Mouse (Mus musculus) neural tube, embryonic 12.5 days (tissue): Measurements from ENCODE around the gene Sap18b. TPM values are rescaled to one million over a fixed set of nuclear protein-coding genes. Genes with fewer than 3 reads are reported as not detected.

Experiments
- ATAC-seq: fragments of 200-750 bp; cut with Nextera tagmentation; 2 replicates; pipeline ENCODE4 v1.8.0; 2017; ENCODE audit warnings: low read depth, mild to moderate bottlenecking, moderate TSS enrichment, moderate library complexity; ENCODE audit not compliant: low FRiP score
- H3K27ac ChIP-seq: fragments of 300-500 bp; sonication (generic); 2 replicates; pipeline ENCODE4 v1.5.1; 2016
- H3K27me3 ChIP-seq: fragments of 300-500 bp; sonication (generic); replicated peaks from 2 replicates; pipeline ENCODE4 v1.6.1; 2016; ENCODE audit warnings: mild to moderate bottlenecking
- H3K36me3 ChIP-seq: fragments of 300-500 bp; sonication (generic); 2 replicates; pipeline ENCODE4 v1.6.1; 2016; ENCODE audit warnings: mild to moderate bottlenecking
- H3K4me1 ChIP-seq: fragments of 300-500 bp; sonication (generic); 2 replicates; pipeline ENCODE4 v1.6.1; 2016
- H3K4me2 ChIP-seq: fragments of 300-500 bp; sonication (generic); replicated peaks from 2 replicates; pipeline ENCODE4 v1.6.1; 2016; ENCODE audit warnings: mild to moderate bottlenecking
- H3K4me3 ChIP-seq: fragments of 300-500 bp; sonication (generic); 2 replicates; pipeline ENCODE4 v1.5.1; 2016
- H3K9ac ChIP-seq: fragments of 300-500 bp; sonication (generic); 2 replicates; pipeline ENCODE4 v1.6.1; 2016; ENCODE audit warnings: mild to moderate bottlenecking
- H3K9me3 ChIP-seq: fragments of 300-500 bp; sonication (generic); 2 replicates; pipeline ENCODE4 v1.6.1; 2016; ENCODE audit warnings: mild to moderate bottlenecking
- WGBS: fragments of 180-500 bp; shearing (Covaris S2); methylation state at CpG from one replicate; pipeline ENCODE4 v1.1.7; 2016; 5-methylcytosine and 5-hydroxymethylcytosine counted together
- polyA plus RNA-seq: library from polyadenylated mRNA; unstranded; fragments of >200 nt; fragmentation: Nextera tagmentation; extraction: Ambion mirVana; gene quantifications from 2 replicates; pipeline ENCODE4 v1.2.1, GENCODE M21; 2016

Sap18b gene
- polyA plus RNA-seq, 1 experiment from 2014 or later = 355 TPM

DNA sequence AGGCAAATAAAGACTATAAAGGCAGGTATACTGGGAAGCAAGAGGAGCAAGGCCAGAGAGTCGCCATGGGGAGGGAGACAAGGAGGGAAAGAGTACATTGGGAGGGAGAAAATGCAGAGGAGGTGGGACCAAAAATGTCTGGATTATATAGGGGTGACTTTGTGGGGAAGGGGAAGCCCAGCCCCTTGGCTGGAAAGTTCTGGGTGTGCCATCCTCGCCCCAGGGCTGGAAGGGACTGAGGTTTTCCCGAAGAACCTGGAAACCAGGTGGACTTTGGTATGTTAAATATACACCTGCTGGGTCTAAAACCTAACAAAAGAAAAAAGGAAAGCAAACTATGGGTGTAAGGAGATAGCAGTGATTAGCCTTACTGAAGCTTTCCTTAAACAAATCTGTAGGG, 5.0 kb downstream of the Sap18b start:
- ATAC-seq = no peak
- Histone ChIP-seq H3K27ac (no peak overlapping the region), H3K36me3 (no peaks in the 10 kb centered on the region; the same call in 1 of the 2 replicates), H3K4me2 (no peak overlapping the region), H3K4me3 (no peak overlapping the region), H3K9me3 (no peaks in the 10 kb centered on the region), H3K27me3 (no peaks in the 10 kb centered on the region), H3K9ac (no peak overlapping the region), H3K4me1 (peaks cover 9% of the 10 kb centered on the region)
- WGBS = 84% methylated on average over 3 of the region's 3 CpGs

DNA sequence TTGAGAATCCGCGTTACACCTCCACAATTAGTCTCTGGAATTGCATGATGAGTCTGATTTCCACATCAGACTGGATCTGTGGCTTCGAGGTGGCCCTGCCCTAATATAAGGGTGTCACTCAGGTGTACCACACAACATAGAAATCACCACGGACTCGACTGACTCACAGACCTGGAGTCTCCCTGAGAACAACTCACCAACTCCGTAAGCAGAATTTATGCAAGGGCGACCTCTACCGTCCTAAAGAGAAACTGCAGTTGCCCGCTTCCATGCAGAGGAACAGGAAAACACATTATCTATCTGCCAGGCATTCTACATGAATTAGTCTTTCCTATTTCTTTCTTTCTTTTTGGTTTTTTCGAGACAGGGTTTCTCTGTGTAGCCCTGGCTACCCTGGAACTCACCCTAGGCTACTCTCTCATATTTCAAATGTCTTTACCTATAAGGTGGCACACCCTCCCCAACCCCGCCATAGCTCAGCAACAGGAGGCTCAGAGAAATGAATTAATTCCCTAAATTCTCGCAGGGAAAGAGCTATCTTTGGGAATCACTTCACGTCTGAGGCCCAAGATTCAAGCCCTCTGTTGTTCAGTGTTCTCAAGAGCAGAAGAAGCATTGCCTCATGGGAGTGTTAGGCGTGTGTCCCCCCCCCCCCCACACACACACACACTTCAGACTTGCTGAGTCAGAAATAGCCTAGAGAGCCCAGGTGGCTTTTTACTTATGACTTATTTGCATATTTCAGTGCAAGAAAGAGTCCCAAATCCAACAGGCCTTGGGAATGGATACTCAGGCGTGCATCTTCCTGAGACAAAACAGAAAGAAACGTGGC, 7.7 kb downstream of the Sap18b start:
- WGBS = 17% methylated on average over 16 of the region's 16 CpGs
- ATAC-seq = peak; percentile 78
- Histone ChIP-seq H3K27ac (no peak overlapping the region), H3K27me3 (no peaks in the 10 kb centered on the region), H3K4me2 (peak overlapping the region; percentile 55), H3K4me1 (peaks cover 9% of the 10 kb centered on the region), H3K9ac (0 out of 2 replicates have a peak overlapping the region, but pooled peaks have one; percentile 44), H3K4me3 (0 out of 2 replicates have a peak overlapping the region, but pooled peaks have one; percentile 20), H3K9me3 (no peaks in the 10 kb centered on the region), H3K36me3 (peaks cover 16% of the 10 kb centered on the region)

DNA sequence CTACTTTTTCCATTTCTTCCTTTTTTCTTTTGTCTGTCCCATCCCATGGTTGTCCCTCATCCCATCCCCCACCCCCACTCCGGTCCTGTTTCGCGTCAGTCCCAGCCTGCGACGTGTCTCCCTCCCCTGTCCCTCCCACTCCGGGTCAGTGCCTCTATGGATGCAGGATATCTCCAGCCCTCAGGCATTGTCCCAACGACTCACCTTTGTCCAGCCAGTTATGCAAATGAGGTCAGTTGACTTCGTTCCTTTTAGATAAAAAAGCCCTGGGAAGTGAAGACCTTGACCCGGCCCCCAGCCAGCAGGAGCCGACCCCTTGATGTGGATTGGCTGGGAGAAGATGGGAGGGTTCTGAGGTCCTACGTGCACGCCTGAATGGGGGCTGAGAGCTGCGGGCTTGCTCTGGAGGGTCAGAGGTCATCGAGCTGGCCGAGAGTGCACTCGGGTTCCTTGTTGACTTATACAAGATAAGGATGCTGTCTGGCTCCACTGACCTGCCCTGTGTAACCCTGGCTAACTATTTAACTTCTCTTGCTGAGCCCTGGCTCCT, 8.4 kb downstream of the Sap18b start:
- ATAC-seq = peak; percentile 49
- Histone ChIP-seq H3K36me3 (peaks cover 16% of the 10 kb centered on the region), H3K9me3 (no peaks in the 10 kb centered on the region), H3K27me3 (no peaks in the 10 kb centered on the region), H3K27ac (no peak overlapping the region), H3K4me3 (peak overlapping the region; percentile 20; the same call in 1 of the 2 replicates), H3K4me1 (peaks cover 9% of the 10 kb centered on the region), H3K4me2 (peak overlapping the region; percentile 55), H3K9ac (0 out of 2 replicates have a peak overlapping the region, but pooled peaks have one; percentile 44)
- WGBS = under 1% methylated on average over 16 of the region's 16 CpGs

DNA sequence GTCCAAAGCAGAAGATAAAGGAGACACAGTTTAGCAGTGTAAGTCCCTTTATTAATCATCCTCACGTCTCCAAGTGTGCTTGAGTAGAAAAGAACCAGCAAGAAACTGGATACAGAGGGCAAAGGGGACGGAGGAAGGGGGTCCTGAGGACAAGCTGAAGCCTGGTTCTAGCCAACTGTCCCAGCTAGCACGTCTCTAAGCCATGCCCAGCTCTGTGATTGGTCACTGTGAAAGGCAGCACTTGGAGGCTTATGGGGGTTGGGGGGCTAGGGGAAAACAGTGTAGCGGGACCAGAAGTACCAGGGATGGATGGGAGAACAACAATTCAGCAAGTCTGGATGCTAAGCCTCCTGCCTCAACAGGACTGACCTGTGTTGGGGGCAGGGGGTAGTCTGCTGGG, 10.7 kb downstream of the Sap18b start:
- H3K4me2 ChIP-seq = no peak overlapping the region

DNA sequence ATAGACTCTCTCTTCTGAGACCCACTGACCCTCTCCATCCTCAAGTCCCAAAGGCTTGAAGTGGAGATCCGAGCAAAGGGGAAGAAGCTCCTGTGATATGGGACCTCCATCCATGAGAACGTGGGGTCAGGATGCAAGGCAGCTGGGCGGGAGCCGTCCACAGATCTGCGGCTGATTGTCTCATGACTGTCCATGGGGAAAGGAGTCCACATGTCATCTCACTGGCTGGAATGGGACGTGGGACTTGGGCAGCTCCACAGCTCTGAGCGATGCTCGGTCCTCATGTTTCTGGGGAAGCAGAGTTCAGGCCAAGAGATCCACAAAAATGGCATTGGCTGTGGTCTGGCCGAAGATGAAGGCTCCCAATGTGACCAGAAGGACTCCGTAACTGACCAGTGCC, 12.1 kb downstream of the Sap18b start:
- no peak for ATAC-seq
- Histone ChIP-seq H3K4me3 (no peak overlapping the region), H3K36me3 (peaks cover 34% of the 10 kb centered on the region), H3K4me2 (no peak overlapping the region), H3K27me3 (no peaks in the 10 kb centered on the region), H3K4me1 (peaks cover 9% of the 10 kb centered on the region), H3K27ac (no peak overlapping the region), H3K9me3 (no peaks in the 10 kb centered on the region), H3K9ac (no peak overlapping the region)
- 92% methylated on average over 10 of the region's 10 CpGs for WGBS

More for the DNA sequence above, 10.7 kb downstream of the Sap18b start:
- Histone ChIP-seq H3K9ac (no peak overlapping the region), H3K4me3 (no peak overlapping the region), H3K36me3 (peaks cover 21% of the 10 kb centered on the region), H3K27ac (no peak overlapping the region), H3K4me1 (peaks cover 9% of the 10 kb centered on the region), H3K27me3 (no peaks in the 10 kb centered on the region), H3K9me3 (no peaks in the 10 kb centered on the region)
- WGBS = 73% methylated on average over 4 of the region's 4 CpGs
- no peak for ATAC-seq

DNA sequence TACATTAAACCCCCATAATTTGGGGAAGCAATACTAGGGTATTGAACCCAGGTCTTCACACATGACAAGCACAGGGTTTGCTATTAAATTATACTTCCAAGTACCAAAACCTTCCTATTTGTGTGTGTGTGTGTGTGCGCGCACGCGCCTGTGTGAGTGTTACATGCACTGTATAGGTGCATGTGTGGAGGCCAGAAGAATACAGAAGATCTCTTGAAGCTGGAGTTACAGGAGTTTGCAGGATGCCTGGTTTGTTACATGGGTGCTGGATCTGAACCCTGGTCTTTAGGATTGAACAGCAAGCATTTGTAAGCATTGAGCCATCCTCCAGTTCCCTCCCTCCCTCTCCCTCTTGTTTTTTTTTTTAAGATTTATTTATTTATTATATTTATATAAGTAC, 14.1 kb downstream of the Sap18b start:
- Histone ChIP-seq H3K9ac (no peak overlapping the region), H3K36me3 (peaks cover 52% of the 10 kb centered on the region), H3K4me3 (no peak overlapping the region), H3K4me1 (no peaks in the 10 kb centered on the region), H3K27me3 (no peaks in the 10 kb centered on the region), H3K9me3 (no peaks in the 10 kb centered on the region), H3K4me2 (no peak overlapping the region), H3K27ac (no peak overlapping the region)
- 98% methylated on average over 4 of the region's 4 CpGs for WGBS
- ATAC-seq = no peak

DNA sequence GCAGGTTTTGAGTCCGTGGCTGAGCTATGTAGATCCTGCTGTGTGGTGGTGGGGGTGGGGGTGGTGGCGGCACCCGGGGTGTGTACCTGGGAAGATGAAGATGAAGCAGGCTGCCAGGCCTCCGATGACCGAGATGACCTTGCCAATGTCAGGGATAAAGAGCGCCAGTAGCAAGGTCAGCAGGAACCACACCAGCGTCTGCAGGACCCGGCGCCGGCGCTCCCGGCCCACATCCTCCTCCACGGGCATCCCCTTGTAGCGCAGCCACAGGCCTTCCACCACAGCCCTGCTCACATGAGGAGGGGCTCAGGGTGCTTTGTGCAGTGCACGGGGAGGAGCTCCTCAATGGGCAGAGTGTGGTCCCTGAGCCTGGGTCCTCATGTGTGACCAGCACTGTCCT, 16.3 kb downstream of the Sap18b start:
- no peak overlapping the region for H3K9ac ChIP-seq
- WGBS = 93% methylated on average over 15 of the region's 15 CpGs
- H3K4me2 ChIP-seq = no peak overlapping the region
- no peaks in the 10 kb centered on the region for H3K27me3 ChIP-seq
- no peaks in the 10 kb centered on the region for H3K9me3 ChIP-seq
- ATAC-seq = no peak
- peaks cover 65% of the 10 kb centered on the region for H3K36me3 ChIP-seq
- H3K27ac ChIP-seq = no peak overlapping the region
- H3K4me1 ChIP-seq = no peaks in the 10 kb centered on the region
- H3K4me3 ChIP-seq = no peak overlapping the region

DNA sequence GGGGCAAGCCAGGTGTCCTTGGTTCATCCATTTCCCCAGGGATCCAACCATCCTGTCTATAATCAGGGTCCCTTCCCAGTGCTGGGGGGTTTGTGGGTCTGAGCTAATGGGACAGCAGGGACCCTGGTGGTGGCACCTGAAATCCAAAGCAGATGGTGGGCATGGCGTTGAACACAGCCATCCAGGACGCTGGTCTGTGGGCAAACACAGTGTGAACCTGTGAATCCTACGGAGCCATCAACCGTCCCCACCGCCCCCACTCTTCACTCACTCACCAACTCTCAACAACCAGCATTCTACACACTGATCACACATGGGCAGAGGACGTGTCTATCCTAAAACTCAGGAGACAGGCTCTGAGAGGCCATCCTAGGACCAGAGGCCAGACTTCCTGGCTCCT, 18.8 kb downstream of the Sap18b start:
- no peak overlapping the region for H3K27ac ChIP-seq
- no peaks in the 10 kb centered on the region for H3K9me3 ChIP-seq
- 92% methylated on average over 6 of the region's 6 CpGs for WGBS
- peaks cover 58% of the 10 kb centered on the region for H3K36me3 ChIP-seq
- no peak overlapping the region for H3K4me2 ChIP-seq
- H3K4me3 ChIP-seq = no peak overlapping the region
- no peak for ATAC-seq
- no peak overlapping the region for H3K9ac ChIP-seq
- no peaks in the 10 kb centered on the region for H3K4me1 ChIP-seq
- no peaks in the 10 kb centered on the region for H3K27me3 ChIP-seq

DNA sequence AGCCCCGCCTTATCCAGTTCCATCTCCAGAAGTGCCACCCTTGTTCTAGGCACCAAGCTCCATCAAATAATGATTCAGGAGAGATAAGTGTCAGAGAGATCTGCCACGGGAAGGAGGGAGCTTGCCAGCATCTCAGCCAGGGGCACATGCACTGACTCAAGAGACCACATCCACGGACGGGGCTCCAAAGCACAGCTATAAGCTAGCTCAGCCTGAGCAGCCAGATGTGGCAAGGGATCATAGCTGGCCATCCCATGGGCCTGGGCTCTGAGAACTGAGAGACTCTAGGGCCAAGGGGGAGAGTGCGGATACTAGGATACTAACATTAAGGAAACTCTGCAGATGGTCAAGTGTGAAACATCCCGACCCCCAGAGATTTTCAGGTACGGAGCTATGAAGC, 19.9 kb downstream of the Sap18b start:
- no peak overlapping the region for H3K4me3 ChIP-seq
- H3K36me3 ChIP-seq = peaks cover 53% of the 10 kb centered on the region
- H3K27ac ChIP-seq = no peak overlapping the region
- no peaks in the 10 kb centered on the region for H3K9me3 ChIP-seq
- ATAC-seq = no peak
- H3K9ac ChIP-seq = no peak overlapping the region
- H3K27me3 ChIP-seq = no peaks in the 10 kb centered on the region
- no peak overlapping the region for H3K4me2 ChIP-seq
- WGBS = 95% methylated on average over 7 of the region's 7 CpGs
- no peaks in the 10 kb centered on the region for H3K4me1 ChIP-seq

DNA sequence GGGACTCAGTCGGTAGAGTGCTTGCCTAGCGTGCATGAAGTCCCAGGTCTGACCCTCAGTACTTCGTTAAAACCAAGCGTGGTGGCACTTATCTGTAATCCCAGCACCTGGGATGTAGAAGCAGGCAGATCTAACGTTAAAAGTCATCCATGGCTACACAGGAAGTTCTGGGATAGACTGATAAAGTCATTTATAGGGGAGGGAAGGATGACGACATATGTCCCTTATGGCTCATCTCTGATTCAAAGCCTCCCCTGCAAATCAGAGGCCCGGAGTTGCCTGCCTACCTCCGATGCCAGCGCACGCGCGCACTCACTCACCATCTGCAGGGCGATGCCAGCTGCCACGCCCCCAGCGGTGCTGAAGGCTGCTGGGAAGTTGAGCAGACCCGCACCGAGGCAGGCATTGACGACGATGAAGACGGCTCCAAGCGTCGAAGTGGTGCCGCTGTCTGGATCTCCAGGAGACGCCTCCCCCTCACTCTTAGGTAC, 23.0 kb downstream of the Sap18b start:
- ATAC-seq = no peak
- Histone ChIP-seq H3K27ac (no peak overlapping the region), H3K4me2 (no peak overlapping the region), H3K4me3 (no peak overlapping the region), H3K36me3 (peaks cover 34% of the 10 kb centered on the region), H3K27me3 (no peaks in the 10 kb centered on the region), H3K9me3 (no peaks in the 10 kb centered on the region), H3K4me1 (peaks cover 10% of the 10 kb centered on the region), H3K9ac (no peak overlapping the region)
- WGBS = 81% methylated on average over 24 of the region's 24 CpGs

DNA sequence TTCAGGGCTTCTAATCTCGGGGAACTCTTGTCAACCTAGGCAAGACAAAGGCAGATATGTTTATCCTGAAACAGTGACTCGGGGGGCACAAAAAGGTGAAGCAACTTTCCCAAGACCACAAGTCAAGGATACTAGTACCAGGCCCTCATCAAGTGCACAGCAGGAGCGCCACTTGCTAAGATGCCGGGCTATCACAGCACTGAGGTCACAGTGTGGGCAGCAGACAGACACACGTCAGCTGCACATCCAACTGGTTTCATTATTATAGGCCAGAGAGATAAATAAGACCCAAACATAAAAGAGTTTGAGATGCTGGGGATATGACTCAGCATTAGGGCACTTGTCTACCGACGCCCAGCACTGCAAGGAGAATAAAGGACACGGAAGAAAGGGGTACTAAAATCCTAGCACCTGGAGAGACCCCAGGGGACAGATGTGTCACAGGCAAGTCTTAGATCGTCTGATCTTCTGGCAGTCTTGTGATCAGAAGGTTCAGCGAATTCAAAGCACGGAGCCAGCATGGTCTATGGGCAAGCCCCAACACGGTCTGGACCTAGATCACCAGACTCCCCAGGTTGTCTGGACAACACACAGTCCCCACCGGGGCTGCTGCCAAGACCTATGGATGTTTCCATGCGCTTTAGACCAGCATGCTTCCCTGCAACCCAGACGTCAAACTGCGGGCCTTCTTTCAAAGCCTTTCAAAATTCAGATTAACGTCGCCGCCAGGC, 23.8 kb downstream of the Sap18b start:
- Histone ChIP-seq H3K4me1 (peaks cover 11% of the 10 kb centered on the region), H3K27me3 (no peaks in the 10 kb centered on the region), H3K36me3 (peaks cover 26% of the 10 kb centered on the region), H3K9ac (no peak overlapping the region), H3K4me3 (no peak overlapping the region), H3K27ac (no peak overlapping the region), H3K9me3 (no peaks in the 10 kb centered on the region), H3K4me2 (no peak overlapping the region)
- ATAC-seq = no peak
- WGBS = 94% methylated on average over 19 of the region's 19 CpGs

DNA sequence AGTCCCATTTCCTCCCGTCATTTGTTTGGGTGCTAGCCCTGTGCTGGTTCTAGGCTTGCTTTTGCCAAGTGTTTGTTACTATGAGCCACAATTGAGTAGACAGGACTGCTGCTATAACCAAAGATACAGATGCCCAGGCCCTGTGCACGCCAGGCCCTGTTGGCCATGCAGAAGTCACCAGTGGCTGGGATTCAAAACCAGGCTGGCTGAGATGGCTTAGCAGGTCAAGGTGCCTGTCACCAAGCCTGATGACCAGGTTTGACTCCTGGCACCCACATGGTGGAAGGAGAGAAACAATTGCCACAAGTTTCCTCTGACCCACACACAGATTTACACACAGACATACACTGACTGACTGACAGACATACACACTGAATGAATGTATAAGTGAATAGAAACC, 25.2 kb downstream of the Sap18b start:
- 95% methylated on average over 2 of the region's 2 CpGs for WGBS
- ATAC-seq = no peak
- H3K4me3 ChIP-seq = no peak overlapping the region
- H3K36me3 ChIP-seq = peaks cover 12% of the 10 kb centered on the region
- no peak overlapping the region for H3K27ac ChIP-seq
- H3K9me3 ChIP-seq = no peaks in the 10 kb centered on the region
- H3K27me3 ChIP-seq = no peaks in the 10 kb centered on the region
- H3K4me2 ChIP-seq = no peak overlapping the region
- no peak overlapping the region for H3K9ac ChIP-seq
- H3K4me1 ChIP-seq = peaks cover 11% of the 10 kb centered on the region
